Mouse (Mus musculus) lung, postnatal 0 days (tissue): Measurements from ENCODE around the gene Dstn.

Source experiments
- CTCF ChIP-seq: IDR thresholded peaks from 2 replicates; pipeline ENCODE4 v1.5.1; 2016; ENCODE audit warnings: antibody characterized with exemption, mild to moderate bottlenecking
- EP300 ChIP-seq: IDR thresholded peaks from 2 replicates; pipeline ENCODE4 v1.6.1; 2016; ENCODE audit warnings: antibody characterized with exemption, mild to moderate bottlenecking, control low read depth

DNA sequence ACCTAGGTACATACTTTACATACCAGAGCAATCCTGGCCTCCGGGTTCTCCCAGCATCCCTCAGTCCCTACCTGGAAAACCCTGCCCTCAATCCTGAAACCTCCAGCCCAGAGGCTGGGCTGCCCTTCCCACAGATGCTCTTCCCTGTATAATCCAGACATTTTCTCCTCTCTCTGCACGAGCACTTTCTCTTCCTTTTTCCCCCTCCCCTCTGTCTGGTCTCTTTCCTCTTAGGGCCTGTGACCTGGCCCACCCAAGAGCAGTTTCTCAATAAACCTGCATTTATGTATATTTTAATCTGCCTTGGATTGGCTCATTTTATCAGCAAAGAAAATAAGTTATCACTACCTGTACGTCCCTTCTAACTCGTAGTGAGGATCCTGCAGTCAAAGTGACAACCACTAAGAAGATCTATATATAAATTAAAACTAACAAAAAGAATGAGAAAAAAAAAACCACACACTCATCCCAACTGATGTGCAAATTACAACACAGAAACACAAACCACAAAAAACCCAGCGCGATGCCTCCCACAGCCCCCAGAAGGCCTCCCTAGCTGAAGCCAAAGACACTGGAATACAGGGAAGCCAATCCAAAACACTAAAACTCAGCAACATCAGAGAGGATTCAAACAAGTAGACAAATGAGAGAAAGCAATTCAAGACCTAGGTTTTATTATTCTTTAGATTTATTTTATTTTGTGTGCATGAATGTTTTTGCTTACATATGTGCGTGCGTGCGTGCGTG is 23.6 kb upstream of the Dstn start:
- TF ChIP-seq CTCF = no peak
- TF ChIP-seq EP300 = no peak
